Mouse (Mus musculus) myocyte (in vitro differentiated cells): ENCODE results near the gene Prpf6.

Experiments used
- CEBPB ChIP-seq: IDR thresholded peaks from 2 replicates; pipeline ENCODE4 v1.6.1; 2011; ENCODE audit warnings: mild to moderate bottlenecking, moderate library complexity; ENCODE audit not compliant: poor library complexity, insufficient read depth, severe bottlenecking
- E2F4 ChIP-seq: IDR thresholded peaks from one replicate; pipeline ENCODE4 v1.6.1; 2011; ENCODE audit warnings: mild to moderate bottlenecking, control low read depth, moderate library complexity; ENCODE audit not compliant: insufficient read depth
- MAX ChIP-seq: IDR thresholded peaks from one replicate; pipeline ENCODE4 v1.6.1; 2011; ENCODE audit warnings: low read depth, mild to moderate bottlenecking, control low read depth
- MYOD1 ChIP-seq, 3 experiments: IDR thresholded peaks; one replicate each; pipeline ENCODE4 v1.6.1; 2011; ENCODE audit warnings: control low read depth in 2 of 3, low read depth in 2 of 3, mild to moderate bottlenecking in 2 of 3, moderate library complexity in 1 of 3; ENCODE audit not compliant: insufficient read length in 2 of 3, control insufficient read depth in 1 of 3
- MYOG ChIP-seq, 3 experiments: IDR thresholded peaks; one replicate each; pipeline ENCODE4 v1.6.1; 2011; ENCODE audit warnings: control low read depth in 2 of 3, low read depth in 2 of 3, mild to moderate bottlenecking in 2 of 3; ENCODE audit not compliant: insufficient read length in 2 of 3, control insufficient read depth in 1 of 3, insufficient read depth in 1 of 3
- POLR2A ChIP-seq: IDR thresholded peaks from one replicate; pipeline ENCODE4 v1.6.1; 2011; ENCODE audit warnings: low read depth, mild to moderate bottlenecking, control low read depth, moderate library complexity; ENCODE audit not compliant: insufficient read length
- POLR2AphosphoS2 ChIP-seq: IDR thresholded peaks from one replicate; pipeline ENCODE4 v1.6.1; 2011; ENCODE audit warnings: low read depth, control low read depth; ENCODE audit not compliant: insufficient read length
- REST ChIP-seq: IDR thresholded peaks from one replicate; pipeline ENCODE4 v1.6.1; 2011; ENCODE audit warnings: mild to moderate bottlenecking, control low read depth, moderate library complexity; ENCODE audit not compliant: insufficient read depth, insufficient read length
- SRF ChIP-seq: IDR thresholded peaks from one replicate; pipeline ENCODE4 v1.6.1; 2011; ENCODE audit warnings: low read depth; ENCODE audit not compliant: control insufficient read depth, insufficient read length
- TCF12 ChIP-seq: IDR thresholded peaks from one replicate; pipeline ENCODE4 v1.6.1; 2011; ENCODE audit warnings: mild to moderate bottlenecking, control low read depth; ENCODE audit not compliant: poor library complexity, insufficient read depth, severe bottlenecking
- TCF3 ChIP-seq: IDR thresholded peaks from one replicate; pipeline ENCODE4 v1.6.1; 2011; ENCODE audit warnings: low read depth, control low read depth; ENCODE audit not compliant: insufficient read length
- USF1 ChIP-seq: IDR thresholded peaks from one replicate; pipeline ENCODE4 v1.6.1; 2011; ENCODE audit warnings: low read depth, mild to moderate bottlenecking, control low read depth, moderate library complexity

DNA sequence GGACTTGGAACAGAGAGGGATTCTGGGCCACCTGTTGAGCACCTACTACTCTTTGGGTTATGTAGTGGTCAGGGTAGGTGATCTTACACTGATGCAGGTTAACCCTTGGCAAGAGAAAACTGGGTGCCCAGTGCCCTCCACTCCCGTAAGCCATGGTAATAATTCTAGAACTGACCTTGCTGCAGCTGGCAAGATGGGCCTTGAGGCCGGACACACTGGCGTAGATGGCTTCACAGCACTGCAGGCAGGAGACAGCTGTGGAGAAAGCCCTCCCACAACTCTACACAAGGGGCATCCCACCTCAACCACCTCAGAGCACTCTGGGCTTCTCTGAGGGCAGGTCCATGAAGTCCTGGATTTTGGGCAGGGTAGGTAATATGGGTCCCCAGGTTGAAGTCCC is 5.5 kb upstream of the Prpf6 start:
- TF ChIP-seq TCF3 (no peak), MAX (no peak), REST (no peak), E2F4 (no peak), POLR2A (no peak), MYOD1 (IDR thresholded peaks at IDR 0.05; ENCODE audit: control insufficient read depth in 1 of 3, insufficient read length in 2 of 3, low read depth in 2 of 3) (no peak), USF1 (no peak), CEBPB (no peak), POLR2AphosphoS2 (no peak), TCF12 (no peak), SRF (no peak), MYOG (IDR thresholded peaks at IDR 0.05; ENCODE audit: control insufficient read depth in 1 of 3, insufficient read depth in 1 of 3, insufficient read length in 2 of 3, low read depth in 2 of 3) (no peak)
